Mouse (Mus musculus) lung, adult 18-20 months (tissue): ENCODE results near the gene Abhd17c.

ENCODE experiments used
- DNase-seq, 2 experiments: peaks; one replicate each; pipeline ENCODE4 v3.0.0; 2022; ENCODE audit warnings: mixed read lengths in 2 of 2

The Abhd17c gene

DNA sequence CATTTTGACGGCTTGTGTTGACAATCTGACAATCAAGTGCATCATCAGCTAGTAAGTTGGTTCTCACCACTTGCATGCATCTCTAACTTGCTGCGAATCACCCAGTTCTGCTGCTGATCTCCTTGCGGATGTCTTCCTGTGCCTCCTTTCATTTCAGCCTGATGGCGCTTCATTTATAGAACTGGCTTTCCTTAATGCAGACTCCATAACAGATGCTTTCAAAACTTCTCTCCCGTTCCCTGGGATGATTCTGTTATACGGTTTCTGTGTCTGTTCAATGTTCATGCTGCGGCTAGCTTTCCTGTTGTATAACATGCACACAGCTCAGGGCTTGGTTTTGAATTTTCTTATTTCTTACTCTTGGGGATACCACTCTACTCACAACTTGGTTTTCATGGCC is 91.9 kb downstream of the Abhd17c start:
- DNase-seq = no peak
